Mouse (Mus musculus) E14TG2a.4 (cell line): Measurements from ENCODE around the gene Mrpl18.
"Not testable (repeated sequence)": the region's sequence is repeated elsewhere in the genome, so short reads cannot be mapped to it uniquely, and the experiment has no call there.

Experiments
- CTCF ChIP-seq: conservative IDR thresholded peaks from 2 replicates; pipeline ENCODE4 v1.5.1; 2014; ENCODE audit warnings: low read length
- NANOG ChIP-seq: IDR thresholded peaks from 2 replicates; pipeline ENCODE4 v1.6.1; 2014; ENCODE audit warnings: borderline replicate concordance, low read length, mixed read lengths
- POU5F1 ChIP-seq: IDR thresholded peaks from 2 replicates; pipeline ENCODE4 v1.6.1; 2014; ENCODE audit warnings: low read length, borderline replicate concordance

GRCm38 (mm10) chr17:12898607-12899006, 17.5 kb downstream of the Mrpl18 start:
- not testable (repeated sequence) for TF ChIP-seq CTCF, POU5F1, NANOG
